ENCODE assay signal across 8 mouse cellular contexts in the genomic region with DNA sequence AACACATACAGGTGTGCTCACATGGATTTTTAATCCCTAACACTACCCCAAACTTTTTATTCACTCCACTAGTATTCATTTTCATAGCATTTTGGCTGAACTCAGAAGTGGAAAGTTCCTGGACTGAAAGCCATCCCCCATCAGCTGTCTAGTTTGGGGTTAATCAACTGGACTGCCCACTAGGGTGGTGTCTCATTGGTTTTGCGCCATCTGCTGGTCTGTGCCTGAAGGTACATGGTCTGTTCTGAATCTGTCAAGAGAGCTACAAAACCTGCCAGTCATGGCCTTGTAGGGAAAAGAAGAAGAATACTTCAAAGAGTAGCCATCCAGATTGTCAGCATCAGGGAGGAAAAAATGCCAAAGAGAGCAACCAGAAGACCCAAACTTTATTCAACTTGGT.
A peak's percentile ranks its signal among the peaks of the same experiment; 100 is the strongest.
DNase-seq lines count a peak whose midpoint lies in the region; ATAC-seq lines count a peak whose summit lies in the region.

No protein-coding gene starts in this region.

- H3K36me3 ChIP-seq in limb, embryonic 10.5 days: no peaks in the 10 kb centered on the region

- DNase-seq in layer of hippocampus, postnatal 10 days (ENCODE audit: low spot score in 2 of 2): peak; percentile 40 to 54
- DNase-seq in layer of hippocampus, adult 9-10 months (ENCODE audit: low spot score): no peak
- peak; percentile 71 for DNase-seq in NIH3T3 (ENCODE audit: low read depth)
- DNase-seq in brain, adult 2 months (ENCODE audit: low read depth, low spot score): peak; percentile 65
- peak; percentile 53 for DNase-seq in gastrocnemius, postnatal 10 days
- peak; percentile 68 for DNase-seq in limb, embryonic 10.5 days (ENCODE audit: low spot score)
- DNase-seq in ovary, postnatal 36 days (ENCODE audit: low spot score): peak; percentile 68

- H3K27me3 ChIP-seq in limb, embryonic 10.5 days (ENCODE audit: low read depth, poor library complexity, severe bottlenecking): no peaks in the 10 kb centered on the region

- WGBS in limb, embryonic 10.5 days: 9% methylated on average over 1 of the region's 1 CpGs

- H3K9me3 ChIP-seq in limb, embryonic 10.5 days (replicated peaks): no peaks in the 10 kb centered on the region

- H3K4me3 ChIP-seq in limb, embryonic 10.5 days: no peak overlapping the region

- no peak for ATAC-seq in inflammation-experienced regulatory T-cells, adult 6 months

- no peaks in the 10 kb centered on the region for H3K4me1 ChIP-seq in limb, embryonic 10.5 days

- no peak overlapping the region for H3K27ac ChIP-seq in limb, embryonic 10.5 days
